Mouse (Mus musculus) left cerebral cortex, postnatal 36 days (tissue): ENCODE data around the gene Ttbk1. TPM values are rescaled to one million over a fixed set of nuclear protein-coding genes. Genes with fewer than 3 reads are reported as not detected.

Source experiments
- DNase-seq, 2 experiments: peaks; one replicate each; pipeline ENCODE4 v3.0.0; 2021 to 2022; ENCODE audit warnings: low spot score in 2 of 2, mixed read lengths in 1 of 2
- intact Hi-C: fragments of 180-260 bp; cut with DNase I; formaldehyde crosslinking; loops from one replicate; pipeline ENCODE4 v1.15.1; 2025
- total RNA-seq, 2 experiments: library from RNA; stranded (reverse); gene quantifications; 2 replicates each; pipeline ENCODE4 v1.2.3; 2021

The Ttbk1 gene
- total RNA-seq, 2 experiments from 2014 or later: 126 to 139 TPM

DNA sequence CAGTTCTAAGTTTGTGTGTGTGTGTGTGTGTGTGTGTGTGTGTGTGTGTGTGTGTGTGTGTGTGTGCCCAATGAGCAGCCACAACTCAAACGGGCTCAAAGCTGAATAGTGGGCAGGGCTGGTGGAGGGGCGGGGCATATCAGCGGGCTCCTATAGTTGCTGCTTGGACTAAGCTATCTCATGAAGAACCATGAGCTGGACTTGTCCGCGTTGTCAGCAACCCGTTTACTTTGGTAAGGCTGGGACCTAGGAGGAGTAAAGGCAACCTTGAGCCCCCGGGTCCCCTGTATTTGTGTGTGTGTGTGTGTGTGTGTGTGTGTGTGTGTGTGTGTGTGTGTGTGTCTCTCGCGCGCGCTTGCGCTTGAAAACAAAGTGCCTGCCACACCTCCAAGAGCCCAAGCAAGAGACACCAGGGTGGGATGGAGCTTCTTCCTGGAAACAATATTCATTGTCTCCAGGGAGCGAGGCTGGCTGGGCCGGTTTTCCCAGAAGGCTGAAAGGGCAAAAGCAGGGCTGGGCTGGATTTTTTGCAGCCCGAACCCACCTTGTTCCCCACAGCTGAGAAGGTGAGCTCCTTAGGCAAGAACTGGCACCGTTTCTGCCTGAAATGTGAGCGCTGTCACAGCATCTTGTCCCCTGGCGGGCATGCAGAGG lies 58.6 kb downstream of the Ttbk1 start, which contains the start of gene Crip3:
Gene Crip3, plus strand, starts transcription at position 166 of the 654 bp plus-strand sequence.
- intact Hi-C loops: no loop called here
- no peak for DNase-seq

DNA sequence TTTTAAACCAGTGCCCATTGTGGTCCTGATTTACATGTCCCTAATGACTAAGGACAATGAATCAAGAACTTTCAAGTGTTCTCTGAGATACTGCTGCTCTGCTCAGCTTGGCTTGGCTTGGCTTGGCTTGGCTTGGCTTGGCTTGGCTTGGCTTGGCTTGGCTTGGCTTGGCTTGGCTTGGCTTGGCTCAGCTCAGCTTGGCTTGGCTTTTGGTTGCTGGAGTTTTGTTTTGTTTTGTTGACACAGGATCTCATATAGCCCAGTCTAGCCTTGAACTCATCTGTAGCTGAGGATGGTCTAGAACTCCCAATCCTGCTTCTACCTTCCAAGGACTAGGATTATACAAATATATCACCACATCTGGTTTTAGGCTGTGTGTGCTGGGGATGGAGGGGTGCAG lies 61.0 kb downstream of the Ttbk1 start:
- DNase-seq: no peak
- intact Hi-C loops: no loop called here

DNA sequence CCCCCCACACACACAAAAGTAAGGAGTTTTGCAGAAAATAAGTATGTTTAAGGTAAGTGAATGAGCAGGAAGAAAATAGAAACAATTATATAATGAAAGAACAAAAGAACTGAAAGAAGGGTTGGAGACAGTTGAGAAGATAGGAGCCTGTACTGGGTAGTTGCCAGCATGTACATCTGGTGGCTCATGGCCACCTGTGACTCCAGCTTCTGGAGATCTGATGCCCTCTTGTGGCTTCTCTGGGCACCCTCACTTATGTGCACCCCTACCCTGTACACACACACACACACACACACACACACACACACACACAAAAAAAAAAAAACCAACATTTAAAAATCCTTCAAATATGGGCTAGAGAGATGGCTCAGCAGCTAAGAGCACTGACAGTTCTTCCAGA lies 67.8 kb downstream of the Ttbk1 start:
- no peak for DNase-seq
- intact Hi-C loops: no loop called here

DNA sequence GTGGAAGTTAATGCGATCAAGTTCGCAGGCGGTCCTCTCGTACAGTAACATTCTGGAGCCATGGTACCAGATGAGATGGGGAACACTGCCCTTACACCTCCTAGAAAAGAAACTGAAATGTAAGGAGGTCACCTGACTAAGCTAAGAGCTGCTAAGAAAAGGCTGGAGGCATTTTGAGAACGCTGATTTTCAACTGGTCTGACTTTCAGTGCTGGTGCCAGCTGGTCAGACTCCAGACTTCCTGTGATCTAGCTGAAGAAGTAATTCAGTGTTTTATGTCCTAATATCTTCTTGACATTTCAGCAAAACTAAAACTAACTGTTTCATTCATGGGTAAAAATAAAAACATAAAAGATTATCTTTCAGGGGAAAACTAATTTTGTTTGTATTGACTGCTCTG lies 68.8 kb downstream of the Ttbk1 start:
- no peak for DNase-seq
- intact Hi-C loops: no loop called here

DNA sequence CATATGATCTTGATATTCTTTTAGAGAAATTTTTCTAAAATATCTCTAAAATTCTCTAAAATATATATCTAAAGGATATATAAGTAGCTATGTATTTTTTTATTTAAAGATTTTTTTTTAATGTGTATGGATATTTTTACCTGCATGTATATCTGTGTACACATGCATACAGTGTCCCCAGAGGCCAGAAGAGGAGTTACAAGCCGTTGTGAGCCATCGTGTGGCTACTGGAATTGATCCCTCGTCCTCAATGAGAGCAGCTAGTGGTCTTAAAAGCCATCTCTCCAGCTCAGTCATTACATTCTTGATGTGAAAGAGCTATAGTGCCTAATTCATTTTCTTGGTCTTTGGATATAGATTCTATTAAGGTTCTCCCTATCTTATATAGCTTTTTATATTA lies 79.0 kb downstream of the Ttbk1 start:
- no peak for DNase-seq
- intact Hi-C loops: no loop called here

GRCm38 (mm10) chr17:46394631-46395030 lies 92.8 kb downstream of the Ttbk1 start:
- intact Hi-C loops: no loop called here
- DNase-seq: no peak

DNA sequence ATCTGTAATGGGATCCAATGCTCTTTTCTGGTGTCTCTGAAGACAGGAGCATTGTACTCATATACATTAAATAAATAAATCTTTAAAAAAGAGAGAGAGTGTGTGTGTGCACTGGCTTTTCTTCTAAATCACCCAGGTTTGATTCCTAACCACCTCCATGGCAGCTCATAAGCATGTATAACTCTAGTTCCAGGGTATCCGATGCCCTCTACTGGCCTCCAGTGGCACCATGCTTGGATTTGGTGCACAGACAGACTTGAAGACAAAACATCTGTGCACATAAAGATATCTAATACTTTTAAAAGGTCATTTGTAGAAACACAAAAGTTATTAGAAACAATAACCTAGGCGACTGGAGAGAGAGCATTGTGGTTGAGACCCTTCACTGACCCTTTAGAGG lies 94.5 kb downstream of the Ttbk1 start:
- no peak for DNase-seq
- intact Hi-C loops: no loop called here

Other genes with a start within 250 kb of the Ttbk1 start
- 10 to 100 TPM; 36.3 to 38.8 TPM for gene Polr1c, start 239.6 kb downstream of the Ttbk1 start, total RNA-seq
- gene Yipf3, start 239.6 kb downstream of the Ttbk1 start, total RNA-seq: 10 to 100 TPM; 84.6 to 85.6 TPM
- gene Lrrc73, start 234.1 kb downstream of the Ttbk1 start, total RNA-seq: 10 to 100 TPM; 63.1 to 73.6 TPM
- gene Tjap1, start 204.6 kb downstream of the Ttbk1 start, total RNA-seq: 10 to 100 TPM; 35.9 to 48.4 TPM
- 10 to 100 TPM; 50.7 to 71.8 TPM for gene Dlk2, start 190.3 kb downstream of the Ttbk1 start, total RNA-seq
- 10 to 100 TPM in 1 of 2 experiments, 1 to 10 TPM in 1; 8.1 to 11.9 TPM for gene Abcc10, start 159.3 kb downstream of the Ttbk1 start, total RNA-seq
- gene Zfp318, start 103.9 kb downstream of the Ttbk1 start, total RNA-seq: 10 to 100 TPM; 54.1 to 64.3 TPM
- gene Crip3, start 58.7 kb downstream of the Ttbk1 start, total RNA-seq: 1 to 10 TPM; 1.7 to 6.5 TPM
- under 1 TPM in 1 of 2 experiments, not detected in 1; 0.20 TPM for gene Slc22a7, start 49.2 kb downstream of the Ttbk1 start, total RNA-seq
- 1 to 10 TPM; 3.5 to 5.4 TPM for gene Dnph1, start 9.0 kb upstream of the Ttbk1 start, total RNA-seq
- 10 to 100 TPM; 58.8 to 76.6 TPM for gene Cul9, start 58.7 kb upstream of the Ttbk1 start, total RNA-seq
- gene Srf, start 68.5 kb upstream of the Ttbk1 start, total RNA-seq: 10 to 100 TPM; 55.6 to 68.4 TPM
- 10 to 100 TPM; 10.3 to 11.0 TPM for gene Ptk7, start 141.8 kb upstream of the Ttbk1 start, total RNA-seq
- 10 to 100 TPM; 19.9 to 21.7 TPM for gene Klc4, start 158.3 kb upstream of the Ttbk1 start, total RNA-seq
- 10 to 100 TPM; 52.5 to 54.7 TPM for gene Mrpl2, start 158.6 kb upstream of the Ttbk1 start, total RNA-seq
- gene Cul7, start 162.7 kb upstream of the Ttbk1 start, total RNA-seq: 10 to 100 TPM; 27.8 to 29.1 TPM
- gene Rrp36, start 186.7 kb upstream of the Ttbk1 start, total RNA-seq: 10 to 100 TPM; 14.9 to 16.5 TPM
- gene Mea1, start 191.1 kb upstream of the Ttbk1 start, total RNA-seq: 100 to 1,000 TPM; 118 to 128 TPM
- gene Klhdc3, start 193.2 kb upstream of the Ttbk1 start, total RNA-seq: 100 to 1,000 TPM; 188 to 234 TPM
- gene Ppp2r5d, start 217.4 kb upstream of the Ttbk1 start, total RNA-seq: 10 to 100 TPM; 81.9 to 84.7 TPM
- 10 to 100 TPM; 50.6 to 52.4 TPM for gene Pex6, start 223.8 kb upstream of the Ttbk1 start, total RNA-seq
- under 1 TPM; 0.52 TPM for gene Gnmt, start 241.5 kb upstream of the Ttbk1 start, total RNA-seq